Mouse (Mus musculus) olfactory bulb, adult 2 months (tissue): ENCODE results near the gene Mmp25.

Experiments
- CTCF ChIP-seq: fragments of 200-500 bp; IDR thresholded peaks from 2 replicates; pipeline ENCODE4 v1.5.1; 2012; ENCODE audit warnings: low read depth, mild to moderate bottlenecking, low read length, moderate library complexity; ENCODE audit not compliant: insufficient read depth
- POLR2A ChIP-seq: fragments of 200-500 bp; IDR thresholded peaks from 2 replicates; pipeline ENCODE4 v1.6.1; 2012; ENCODE audit warnings: mild to moderate bottlenecking, low read depth, low read length, moderate library complexity; ENCODE audit not compliant: insufficient read depth

GRCm38 (mm10) chr17:23660876-23661200, 15.8 kb upstream of the Mmp25 start:
- no peak for TF ChIP-seq CTCF
- no peak for TF ChIP-seq POLR2A
